Mouse (Mus musculus): ENCODE results near the gene Mpzl2. TPM values are rescaled to one million over a fixed set of nuclear protein-coding genes. Genes with fewer than 3 reads are reported as not detected.
"Not testable (repeated sequence)": the region's sequence is repeated elsewhere in the genome, so short reads cannot be mapped to it uniquely, and the experiment has no call there.

The Mpzl2 gene
- polyA plus RNA-seq, 1 experiment from 2014 or later, result 8.8 TPM

DNA sequence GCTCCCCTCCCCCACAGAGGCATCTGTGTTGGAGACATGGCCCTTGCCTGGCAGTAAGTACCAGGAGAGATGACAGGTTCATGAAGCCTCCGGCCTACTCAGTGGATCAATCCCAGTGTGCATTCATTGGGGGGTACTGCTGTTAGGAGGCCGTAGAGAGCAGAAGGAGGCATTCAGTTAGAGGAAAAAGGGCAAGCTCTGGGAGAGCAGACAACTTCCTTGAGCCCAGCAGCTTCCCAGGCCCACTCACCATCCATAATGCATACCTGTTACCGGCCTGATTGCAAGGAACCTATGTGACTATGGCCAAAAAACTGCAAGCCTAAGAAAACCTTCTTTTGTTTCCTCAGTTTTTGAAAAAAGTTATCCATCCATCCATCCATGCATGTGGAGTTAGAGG is 5.1 kb upstream of the Mpzl2 start:
- H3K4me1 ChIP-seq (ENCODE audit: control insufficient read depth, insufficient read depth, low read length), result no peaks in the 10 kb centered on the region
- no peaks in the 10 kb centered on the region for H3K36me3 ChIP-seq (replicated peaks; ENCODE audit: control insufficient read depth, insufficient read depth, low read depth, low read length)
- no peak overlapping the region for H3K27ac ChIP-seq (replicated peaks; ENCODE audit: low read depth, low read length)
- H3K27me3 ChIP-seq (ENCODE audit: control insufficient read depth, insufficient read depth, low read length), result no peaks in the 10 kb centered on the region; the same call in 1 of the 2 replicates
- no peaks in the 10 kb centered on the region for H3K9me3 ChIP-seq (replicated peaks; ENCODE audit: control insufficient read depth, low read length)
- DNase-seq (ENCODE audit: low spot score) (no peak), ATAC-seq (replicated peaks; ENCODE audit: insufficient number of reproducible peaks, low FRiP score, low TSS enrichment, low read depth) (no peak)
- no peak overlapping the region for H3K9ac ChIP-seq (replicated peaks; ENCODE audit: low read length)
- no peak overlapping the region for H3K4me3 ChIP-seq (ENCODE audit: low read depth, low read length)
- WGBS, result 75% methylated on average over 3 of the region's 3 CpGs
- H3K4me2 ChIP-seq (ENCODE audit: low read depth, low read length), result no peak overlapping the region

DNA sequence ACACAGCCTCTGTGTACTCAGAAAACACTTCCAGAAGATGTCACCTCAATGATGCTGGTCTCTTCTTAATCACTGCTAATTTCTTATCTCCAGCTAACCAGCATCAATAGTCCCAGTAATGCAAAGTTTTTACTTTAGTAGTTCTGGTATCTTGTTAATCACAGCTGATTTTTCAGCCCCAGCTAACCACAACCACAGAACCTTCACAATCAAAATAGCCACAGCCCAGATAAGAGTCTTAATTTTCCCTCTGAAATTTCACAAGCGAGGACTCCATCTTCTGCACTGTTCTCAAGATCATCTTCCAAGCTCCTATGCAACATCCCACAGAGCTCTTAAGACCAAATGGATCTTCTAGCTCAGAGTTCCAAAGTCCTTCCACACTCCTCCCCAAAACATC is 1.8 kb upstream of the Mpzl2 start:
- not testable (repeated sequence) for H3K9me3 ChIP-seq (replicated peaks; ENCODE audit: control insufficient read depth, low read length); DNase-seq (ENCODE audit: low spot score); ATAC-seq (replicated peaks; ENCODE audit: insufficient number of reproducible peaks, low FRiP score, low TSS enrichment, low read depth); H3K9ac ChIP-seq (replicated peaks; ENCODE audit: low read length); H3K4me2 ChIP-seq (ENCODE audit: low read depth, low read length); H3K27ac ChIP-seq (replicated peaks; ENCODE audit: low read depth, low read length); H3K4me1 ChIP-seq (ENCODE audit: control insufficient read depth, insufficient read depth, low read length); H3K4me3 ChIP-seq (ENCODE audit: low read depth, low read length); H3K36me3 ChIP-seq (replicated peaks; ENCODE audit: control insufficient read depth, insufficient read depth, low read depth, low read length)
- peaks cover 20% of the 10 kb centered on the region for H3K27me3 ChIP-seq (ENCODE audit: control insufficient read depth, insufficient read depth, low read length)
- WGBS, result 82% methylated on average over 1 of the region's 1 CpGs

GRCm38 (mm10) chr9:45040066-45040845 is 657 bp downstream of the Mpzl2 start:
- Histone ChIP-seq H3K27ac (replicated peaks; ENCODE audit: low read depth, low read length) (no peak overlapping the region), H3K27me3 (ENCODE audit: control insufficient read depth, insufficient read depth, low read length) (peaks cover 27% of the 10 kb centered on the region), H3K9ac (replicated peaks; ENCODE audit: low read length) (no peak overlapping the region), H3K4me2 (ENCODE audit: low read depth, low read length) (no peak overlapping the region), H3K36me3 (replicated peaks; ENCODE audit: control insufficient read depth, insufficient read depth, low read depth, low read length) (no peaks in the 10 kb centered on the region), H3K4me1 (ENCODE audit: control insufficient read depth, insufficient read depth, low read length) (no peaks in the 10 kb centered on the region), H3K4me3 (ENCODE audit: low read depth, low read length) (no peak overlapping the region), H3K9me3 (replicated peaks; ENCODE audit: control insufficient read depth, low read length) (no peaks in the 10 kb centered on the region)
- DNase-seq (ENCODE audit: low spot score), result no peak
- 14% methylated on average over 14 of the region's 14 CpGs for WGBS
- ATAC-seq (replicated peaks; ENCODE audit: insufficient number of reproducible peaks, low FRiP score, low TSS enrichment, low read depth), result no peak

GRCm38 (mm10) chr9:45041131-45041838 is 1.7 kb downstream of the Mpzl2 start:
- no peak overlapping the region for H3K4me3 ChIP-seq (ENCODE audit: low read depth, low read length)
- peak; percentile 31 for DNase-seq (ENCODE audit: low spot score)
- H3K9me3 ChIP-seq (replicated peaks; ENCODE audit: control insufficient read depth, low read length), result no peaks in the 10 kb centered on the region
- H3K4me1 ChIP-seq (ENCODE audit: control insufficient read depth, insufficient read depth, low read length), result no peaks in the 10 kb centered on the region
- H3K27ac ChIP-seq (replicated peaks; ENCODE audit: low read depth, low read length), result no peak overlapping the region
- H3K36me3 ChIP-seq (replicated peaks; ENCODE audit: control insufficient read depth, insufficient read depth, low read depth, low read length), result no peaks in the 10 kb centered on the region
- H3K9ac ChIP-seq (replicated peaks; ENCODE audit: low read length), result no peak overlapping the region
- WGBS, result 40% methylated on average over 17 of the region's 17 CpGs
- ATAC-seq (replicated peaks; ENCODE audit: insufficient number of reproducible peaks, low FRiP score, low TSS enrichment, low read depth), result no peak
- no peak overlapping the region for H3K4me2 ChIP-seq (ENCODE audit: low read depth, low read length)
- peaks cover 27% of the 10 kb centered on the region for H3K27me3 ChIP-seq (ENCODE audit: control insufficient read depth, insufficient read depth, low read length)

DNA sequence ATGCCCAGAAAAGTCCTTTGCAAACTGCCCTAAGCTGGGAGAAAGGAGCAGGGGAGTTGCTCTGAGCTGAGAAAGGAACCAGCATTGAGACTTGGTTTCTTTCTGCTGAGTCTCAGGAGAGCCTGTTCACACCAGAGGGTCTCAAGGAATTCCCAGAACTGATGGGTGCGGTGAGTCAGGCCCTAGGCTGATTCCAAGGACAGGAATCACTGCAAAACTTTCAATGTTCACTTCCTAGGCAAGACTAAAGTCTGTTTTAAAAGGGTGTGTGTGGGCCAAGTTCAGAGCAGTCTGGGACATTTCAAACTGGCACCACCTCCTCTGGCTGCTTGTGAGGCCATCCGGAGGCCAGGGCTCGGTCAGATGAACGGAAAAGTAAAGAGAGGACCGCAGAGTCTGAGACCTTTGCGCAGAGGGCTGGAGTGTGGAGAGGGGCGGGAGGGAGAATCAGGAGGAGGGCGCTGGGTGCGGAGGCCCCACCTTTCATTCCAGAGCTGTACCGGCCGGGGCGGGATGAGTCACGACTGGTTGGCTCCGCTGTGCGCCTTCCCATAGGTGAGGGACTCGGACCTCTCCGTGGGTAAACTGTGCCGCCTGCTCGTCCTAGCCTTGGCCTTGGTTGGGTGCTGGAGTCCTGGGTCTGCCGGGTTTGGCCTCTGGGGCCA is 2.6 kb downstream of the Mpzl2 start:
- H3K27me3 ChIP-seq (ENCODE audit: control insufficient read depth, insufficient read depth, low read length), result peaks cover 27% of the 10 kb centered on the region
- ATAC-seq (replicated peaks; ENCODE audit: insufficient number of reproducible peaks, low FRiP score, low TSS enrichment, low read depth) (peak; percentile 52), DNase-seq (ENCODE audit: low spot score) (peak; percentile 45)
- no peaks in the 10 kb centered on the region for H3K36me3 ChIP-seq (replicated peaks; ENCODE audit: control insufficient read depth, insufficient read depth, low read depth, low read length)
- H3K9ac ChIP-seq (replicated peaks; ENCODE audit: low read length), result peak overlapping the region; percentile 46
- no peaks in the 10 kb centered on the region for H3K4me1 ChIP-seq (ENCODE audit: control insufficient read depth, insufficient read depth, low read length)
- peak overlapping the region; percentile 39 for H3K4me2 ChIP-seq (ENCODE audit: low read depth, low read length)
- 2% methylated on average over 20 of the region's 20 CpGs for WGBS
- H3K27ac ChIP-seq (replicated peaks; ENCODE audit: low read depth, low read length), result 0 out of 2 replicates have a peak overlapping the region, but pooled peaks have one; percentile 9
- H3K4me3 ChIP-seq (ENCODE audit: low read depth, low read length), result peak overlapping the region; percentile 24
- H3K9me3 ChIP-seq (replicated peaks; ENCODE audit: control insufficient read depth, low read length), result no peaks in the 10 kb centered on the region

- Histone ChIP-seq H3K9me3 (replicated peaks; ENCODE audit: control insufficient read depth, low read length) (no peaks in the 10 kb centered on the region), H3K4me2 (ENCODE audit: low read depth, low read length) (peak overlapping the region; percentile 39), H3K36me3 (replicated peaks; ENCODE audit: control insufficient read depth, insufficient read depth, low read depth, low read length) (no peaks in the 10 kb centered on the region), H3K27ac (replicated peaks; ENCODE audit: low read depth, low read length) (no peak overlapping the region), H3K4me1 (ENCODE audit: control insufficient read depth, insufficient read depth, low read length) (no peaks in the 10 kb centered on the region), H3K9ac (replicated peaks; ENCODE audit: low read length) (peak overlapping the region; percentile 46), H3K27me3 (ENCODE audit: control insufficient read depth, insufficient read depth, low read length) (peaks cover 27% of the 10 kb centered on the region), H3K4me3 (ENCODE audit: low read depth, low read length) (peak overlapping the region; percentile 24)
- DNase-seq (ENCODE audit: low spot score) (peak; percentile 32), ATAC-seq (replicated peaks; ENCODE audit: insufficient number of reproducible peaks, low FRiP score, low TSS enrichment, low read depth) (no peak)
- WGBS, result 1% methylated on average over 10 of the region's 10 CpGs
These were observed 3.3 kb downstream of the Mpzl2 start for GRCm38 (mm10) chr9:45042947-45043346.

DNA sequence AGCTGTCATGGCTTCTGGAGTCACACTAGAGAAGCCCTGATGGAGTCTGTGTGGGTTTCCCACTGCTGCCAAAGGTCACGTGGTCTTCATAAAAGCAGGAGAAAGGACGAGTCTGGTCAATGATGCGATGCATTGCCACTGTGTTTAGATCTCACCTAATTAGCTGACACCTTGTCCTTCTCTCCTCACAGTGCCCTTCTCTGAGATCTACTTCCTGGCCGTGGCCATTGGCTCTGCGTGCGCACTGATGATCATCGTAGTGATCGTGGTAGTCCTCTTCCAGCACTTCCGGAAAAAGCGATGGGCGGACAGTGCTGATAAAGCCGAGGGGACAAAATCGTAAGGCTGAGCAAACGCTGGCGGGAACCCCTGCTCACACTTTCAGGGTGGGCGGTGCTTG is 7.4 kb downstream of the Mpzl2 start:
- Histone ChIP-seq H3K27me3 (ENCODE audit: control insufficient read depth, insufficient read depth, low read length) (peaks cover 15% of the 10 kb centered on the region), H3K4me2 (ENCODE audit: low read depth, low read length) (no peak overlapping the region), H3K36me3 (replicated peaks; ENCODE audit: control insufficient read depth, insufficient read depth, low read depth, low read length) (no peaks in the 10 kb centered on the region), H3K9me3 (replicated peaks; ENCODE audit: control insufficient read depth, low read length) (no peaks in the 10 kb centered on the region), H3K9ac (replicated peaks; ENCODE audit: low read length) (no peak overlapping the region), H3K4me3 (ENCODE audit: low read depth, low read length) (no peak overlapping the region), H3K4me1 (ENCODE audit: control insufficient read depth, insufficient read depth, low read length) (no peaks in the 10 kb centered on the region), H3K27ac (replicated peaks; ENCODE audit: low read depth, low read length) (no peak overlapping the region)
- ATAC-seq (replicated peaks; ENCODE audit: insufficient number of reproducible peaks, low FRiP score, low TSS enrichment, low read depth) (no peak), DNase-seq (ENCODE audit: low spot score) (no peak)
- 88% methylated on average over 16 of the region's 16 CpGs for WGBS

DNA sequence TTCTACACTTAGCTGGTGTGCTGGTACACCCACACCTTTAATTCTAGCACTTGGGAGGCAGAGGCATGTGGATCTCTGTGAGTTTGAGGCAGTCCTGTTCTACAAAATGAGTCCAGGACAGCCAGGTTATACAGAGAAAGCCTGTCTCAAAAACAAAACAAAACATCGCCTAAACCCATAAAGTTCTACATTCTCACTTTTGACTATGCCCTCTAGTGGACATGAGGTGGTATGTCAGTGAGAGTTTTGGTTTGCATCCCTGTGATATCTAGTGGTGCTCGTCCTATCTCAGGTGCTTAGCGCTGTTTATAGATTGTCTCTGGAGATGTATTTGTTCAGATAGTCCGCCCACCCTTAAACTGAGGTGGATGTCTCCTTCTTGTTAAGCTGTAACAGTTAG is 8.9 kb downstream of the Mpzl2 start:
- no peaks in the 10 kb centered on the region for H3K9me3 ChIP-seq (replicated peaks; ENCODE audit: control insufficient read depth, low read length)
- H3K4me1 ChIP-seq (ENCODE audit: control insufficient read depth, insufficient read depth, low read length), result no peaks in the 10 kb centered on the region
- no peak overlapping the region for H3K27ac ChIP-seq (replicated peaks; ENCODE audit: low read depth, low read length)
- ATAC-seq (replicated peaks; ENCODE audit: insufficient number of reproducible peaks, low FRiP score, low TSS enrichment, low read depth), result no peak
- H3K9ac ChIP-seq (replicated peaks; ENCODE audit: low read length), result no peak overlapping the region
- H3K4me3 ChIP-seq (ENCODE audit: low read depth, low read length), result no peak overlapping the region
- H3K36me3 ChIP-seq (replicated peaks; ENCODE audit: control insufficient read depth, insufficient read depth, low read depth, low read length), result no peaks in the 10 kb centered on the region
- peak; percentile 66 for DNase-seq (ENCODE audit: low spot score)
- 26% methylated on average over 4 of the region's 4 CpGs for WGBS
- H3K27me3 ChIP-seq (ENCODE audit: control insufficient read depth, insufficient read depth, low read length), result no peaks in the 10 kb centered on the region
- no peak overlapping the region for H3K4me2 ChIP-seq (ENCODE audit: low read depth, low read length)
